Mouse (Mus musculus) c-Kit-positive CD71-positive TER-119-positive erythroid progenitor cells, embryonic 14.5 days (primary cell): ENCODE results near the gene Golt1a.
"Not testable (repeated sequence)": the region's sequence is repeated elsewhere in the genome, so short reads cannot be mapped to it uniquely, and the experiment has no call there.

Source experiments
- DNase-seq: peaks from one replicate; pipeline ENCODE4 v3.0.0-alpha.2; 2013; ENCODE audit warnings: low spot score

The Golt1a gene

GRCm38 (mm10) chr1:133306842-133307241, 2.8 kb upstream of the Golt1a start:
- DNase-seq: peak; percentile 39

DNA sequence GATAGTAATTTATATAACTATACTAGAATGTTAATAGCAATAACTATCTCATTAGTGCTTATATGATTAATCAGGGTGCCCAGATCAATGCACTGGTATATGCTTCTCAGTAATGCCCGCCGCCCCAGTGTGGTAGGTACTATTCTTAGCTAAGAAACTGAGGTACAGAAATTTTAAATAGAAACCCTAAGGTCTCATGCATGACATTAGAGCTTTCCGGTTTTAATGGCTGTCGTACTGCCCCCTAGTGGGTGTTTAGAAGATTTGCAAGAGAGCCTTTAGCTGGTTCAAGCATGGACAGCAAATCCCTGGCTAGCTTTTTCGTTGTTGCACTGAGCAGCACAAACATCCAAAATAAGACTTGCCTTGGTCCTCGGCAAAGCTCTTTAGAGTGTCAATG, 2.3 kb upstream of the Golt1a start:
- peak; percentile 56 for DNase-seq

DNA sequence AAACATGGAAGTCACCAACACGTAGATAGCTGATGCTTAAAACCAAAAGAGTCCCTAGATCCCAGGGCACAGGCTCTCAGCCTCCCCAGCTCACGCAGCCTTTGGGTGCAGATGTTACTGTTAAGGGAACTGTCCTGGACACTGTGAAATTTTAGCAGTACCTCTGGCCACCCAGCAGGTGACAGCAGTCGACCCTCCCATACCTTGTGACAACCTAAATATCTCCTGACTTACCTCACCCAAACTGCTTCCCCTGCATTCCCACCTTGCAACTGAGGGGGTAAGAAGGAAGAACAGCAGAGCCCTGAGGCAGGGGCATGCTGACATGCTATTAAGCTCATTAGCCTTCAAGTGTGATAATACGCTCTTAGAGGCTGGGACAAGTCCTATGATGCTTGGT, 1.6 kb downstream of the Golt1a start:
- no peak for DNase-seq

GRCm38 (mm10) chr1:133311946-133312345, 2.3 kb downstream of the Golt1a start:
- no peak for DNase-seq

- DNase-seq: peak; percentile 29
Measured at GRCm38 (mm10) chr1:133314364-133314763, 4.8 kb downstream of the Golt1a start.

DNA sequence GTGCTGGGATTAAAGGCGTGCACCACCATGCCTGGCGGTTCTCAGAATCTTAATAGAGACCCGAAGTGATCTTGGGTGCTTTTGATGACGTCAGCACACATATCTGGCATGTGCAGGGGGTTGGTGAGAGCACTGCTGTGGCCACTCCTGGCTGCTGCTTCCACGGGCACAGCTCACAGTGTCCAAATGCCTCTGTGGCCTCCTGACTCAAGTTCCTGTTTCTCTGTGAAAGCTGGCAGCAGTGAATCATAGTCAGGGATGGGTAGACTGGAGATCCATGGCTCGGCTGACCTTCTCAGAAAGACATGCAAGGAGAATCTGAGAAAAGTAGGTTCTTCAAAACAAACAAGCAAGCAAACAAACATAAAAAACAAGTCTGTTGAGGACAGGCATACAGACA, 6.2 kb downstream of the Golt1a start:
- no peak for DNase-seq

- DNase-seq: no peak
Measured at GRCm38 (mm10) chr1:133316577-133316976, 7.0 kb downstream of the Golt1a start.

GRCm38 (mm10) chr1:133317149-133317548, 7.5 kb downstream of the Golt1a start:
- no peak for DNase-seq

DNA sequence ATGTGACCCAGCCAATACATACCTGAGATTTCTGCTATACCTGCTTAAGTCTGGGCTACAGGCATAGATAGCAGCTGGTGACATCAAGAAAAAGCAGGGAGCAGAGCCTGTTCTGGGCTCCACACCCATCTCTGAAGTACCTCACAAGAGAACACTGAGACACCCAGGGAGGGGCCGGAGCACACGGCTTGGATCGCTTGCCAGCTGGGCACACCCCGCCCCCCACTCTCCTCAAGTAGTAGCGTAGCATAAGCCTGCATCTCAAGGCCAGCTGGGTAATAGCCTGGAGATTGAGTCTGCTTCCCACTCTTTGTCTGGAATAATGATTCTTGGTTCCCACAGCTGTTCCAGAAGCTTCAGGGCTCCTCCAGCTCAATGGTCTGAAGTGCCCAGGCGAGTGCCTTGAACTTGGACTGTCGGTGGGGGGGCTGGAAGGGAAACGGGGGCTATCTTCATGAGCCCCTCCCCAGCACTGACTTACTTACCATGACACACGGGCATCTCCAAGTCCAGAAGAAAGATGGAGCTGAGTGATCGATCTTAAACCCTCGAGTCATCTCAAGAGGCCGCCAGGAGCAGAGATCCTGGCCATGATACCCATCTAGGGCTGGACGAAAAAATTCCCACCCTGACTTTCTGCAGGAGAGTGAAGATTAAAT, 11.8 kb downstream of the Golt1a start, which contains the start of gene Kiss1:
Gene Kiss1, plus strand, starts transcription at position 609 of the 659 bp plus-strand sequence.
- DNase-seq: no peak

DNA sequence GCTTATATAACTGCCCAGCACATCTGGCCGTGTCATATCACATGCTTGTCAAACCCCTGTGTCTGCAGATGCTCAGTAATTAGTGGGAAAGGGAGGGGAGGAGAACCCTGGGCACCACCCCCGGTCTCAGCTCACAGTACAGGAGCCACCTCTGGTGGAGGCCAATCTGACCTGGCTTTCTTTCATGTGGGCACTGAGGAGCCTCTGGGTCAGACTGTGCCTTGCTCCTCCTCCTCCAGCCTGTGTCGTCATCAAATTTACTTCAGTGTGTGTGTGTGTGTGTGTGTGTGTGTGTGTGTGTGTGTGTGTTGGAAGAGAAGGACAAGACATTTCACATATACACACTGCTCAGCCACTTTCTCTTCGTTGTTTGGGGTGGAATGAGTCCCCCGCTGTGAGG, 13.7 kb downstream of the Golt1a start:
- DNase-seq: no peak

DNA sequence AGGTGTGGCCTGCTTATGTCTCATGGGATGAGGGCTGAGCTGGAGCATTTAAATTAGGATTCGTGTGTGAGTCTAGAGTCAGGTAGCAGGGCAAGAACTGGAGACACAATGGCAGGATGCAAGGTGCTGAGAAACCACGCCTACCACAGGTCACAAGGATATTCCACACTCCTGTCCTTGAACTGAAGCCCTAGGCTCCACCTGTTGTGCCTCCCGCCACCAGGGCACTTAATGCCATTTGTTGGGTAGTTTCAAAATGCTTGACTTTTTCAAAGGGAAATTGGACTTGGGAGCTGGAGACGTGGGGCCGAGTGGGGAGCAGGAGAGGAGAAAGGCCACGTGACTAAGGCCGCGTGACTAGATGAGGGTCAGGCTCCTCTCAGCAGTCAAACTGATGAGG, 16.4 kb downstream of the Golt1a start:
- no peak for DNase-seq

GRCm38 (mm10) chr1:133327094-133327493, 17.5 kb downstream of the Golt1a start:
- no peak for DNase-seq

GRCm38 (mm10) chr1:133328299-133328795, 18.7 kb downstream of the Golt1a start:
- DNase-seq: no peak

DNA sequence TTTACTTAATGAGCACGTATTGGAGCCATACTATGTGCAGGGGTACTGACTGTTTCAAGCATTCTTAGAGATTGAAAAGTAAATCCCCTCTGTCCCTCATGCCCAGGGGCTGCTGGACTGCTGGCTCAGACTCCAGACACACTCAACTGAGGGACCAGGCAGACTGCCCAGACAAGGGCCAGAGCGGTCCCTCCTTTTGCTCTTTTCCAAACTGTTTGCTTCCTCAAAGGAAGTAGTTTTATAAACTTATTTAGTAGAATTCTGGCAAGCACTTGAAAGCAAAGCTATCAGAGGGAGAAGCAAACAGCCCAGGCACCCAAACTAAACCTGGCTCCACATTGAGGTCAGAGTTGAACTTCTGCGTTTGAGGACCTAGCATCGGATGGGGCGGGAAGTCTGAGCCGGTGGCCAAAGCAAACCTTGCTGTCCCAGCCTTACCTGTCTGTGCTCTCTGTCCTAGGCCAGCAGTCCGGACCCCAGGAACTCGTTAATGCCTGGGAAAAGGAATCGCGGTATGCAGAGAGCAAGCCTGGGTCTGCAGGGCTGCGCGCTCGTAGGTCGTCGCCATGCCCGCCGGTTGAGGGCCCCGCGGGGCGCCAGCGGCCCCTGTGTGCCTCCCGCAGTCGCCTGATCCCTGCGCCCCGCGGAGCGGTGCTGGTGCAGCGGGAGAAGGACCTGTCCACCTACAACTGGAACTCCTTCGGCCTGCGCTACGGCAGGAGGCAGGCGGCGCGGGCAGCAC, 19.5 kb downstream of the Golt1a start:
- no peak for DNase-seq

DNA sequence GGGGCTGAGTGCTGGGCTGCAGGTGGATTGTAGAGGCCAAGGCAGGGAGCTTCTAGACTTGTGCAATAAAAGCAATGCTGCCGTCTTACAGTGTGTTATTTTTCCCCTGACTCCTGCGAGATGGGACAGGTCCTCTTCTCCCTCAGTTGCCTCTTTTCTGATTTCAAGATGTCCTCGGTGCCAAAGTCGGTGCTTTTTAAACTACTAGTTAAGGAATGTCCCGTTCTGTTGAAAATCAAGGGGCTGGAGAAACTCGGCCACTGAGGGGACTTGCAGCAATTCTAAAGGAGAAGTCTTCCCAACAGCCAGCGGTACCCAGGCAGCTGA, 20.0 kb downstream of the Golt1a start:
- no peak for DNase-seq

- no peak for DNase-seq
Measured at GRCm38 (mm10) chr1:133331142-133331541, 21.5 kb downstream of the Golt1a start.

GRCm38 (mm10) chr1:133332656-133333430, 23.2 kb downstream of the Golt1a start:
- no peak for DNase-seq

GRCm38 (mm10) chr1:133333937-133334336, 24.3 kb downstream of the Golt1a start:
- DNase-seq: no peak

DNA sequence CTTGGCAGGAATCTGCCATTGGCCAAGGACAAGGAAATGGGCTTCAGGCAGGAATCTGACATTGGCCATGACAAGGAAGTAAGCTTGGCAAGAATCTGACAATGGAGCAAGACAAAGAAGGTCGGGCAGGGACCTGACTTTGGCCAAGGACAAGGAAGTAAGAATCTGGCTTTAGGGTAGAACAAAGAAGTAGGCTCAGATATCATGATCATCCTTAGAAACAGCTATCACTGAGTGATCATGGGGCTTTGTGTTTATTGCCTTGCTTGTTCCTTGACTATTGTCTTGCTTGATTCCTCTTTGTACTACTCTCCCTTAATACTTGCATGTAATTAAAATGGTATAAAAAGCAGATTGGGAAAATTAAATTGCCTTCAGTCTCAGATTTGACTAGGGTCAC, 30.8 kb downstream of the Golt1a start:
- DNase-seq: not testable (repeated sequence)

GRCm38 (mm10) chr1:133344357-133344756, 34.8 kb downstream of the Golt1a start:
- DNase-seq: no peak

DNA sequence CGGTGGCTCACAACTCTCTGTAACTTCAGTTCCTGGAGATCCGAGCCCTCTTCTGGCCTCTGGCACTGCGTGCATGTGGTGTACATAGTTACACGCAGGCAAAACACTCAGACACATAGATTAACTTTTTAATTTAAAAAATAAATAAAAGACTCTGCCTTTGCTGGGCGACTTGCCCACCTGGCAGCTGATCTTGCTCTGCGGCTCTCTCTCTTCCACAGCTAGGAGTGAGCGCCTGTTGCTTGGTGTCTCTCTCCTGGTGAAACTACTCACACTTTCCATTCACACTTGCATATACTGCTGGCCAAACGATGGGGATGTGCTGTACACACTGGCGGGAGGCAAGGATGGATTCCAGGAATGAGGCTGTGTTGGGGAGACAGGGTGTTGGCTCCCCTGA, 36.9 kb downstream of the Golt1a start:
- no peak for DNase-seq

DNA sequence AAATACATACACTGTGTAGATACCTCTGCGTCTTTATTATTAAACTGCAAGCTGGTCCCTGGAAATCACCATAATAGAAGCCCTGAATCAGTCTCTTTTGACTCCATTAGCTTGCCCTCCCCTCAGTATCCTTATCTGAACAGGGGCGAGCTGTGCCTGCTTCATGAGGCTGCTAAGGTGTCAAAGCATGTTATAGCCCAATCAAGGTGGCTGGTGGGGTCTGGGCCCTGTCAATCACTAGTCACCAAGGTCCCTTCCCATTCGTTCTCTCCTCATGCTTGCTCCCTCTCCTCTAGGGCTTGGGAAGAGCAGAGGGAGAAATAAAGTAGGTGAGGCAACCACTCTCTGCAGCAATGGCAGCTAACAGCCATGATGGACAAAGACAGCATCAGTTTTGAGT, 37.6 kb downstream of the Golt1a start:
- no peak for DNase-seq
